Mouse (Mus musculus) stomach, embryonic 14.5 days (tissue): Measurements from ENCODE around the gene Prph2. TPM values are rescaled to one million over a fixed set of nuclear protein-coding genes. Genes with fewer than 3 reads are reported as not detected.

Experiments
- ATAC-seq: fragments of 200-750 bp; cut with Nextera tagmentation; 2 replicates; pipeline ENCODE4 v1.8.0; 2017; ENCODE audit warnings: low read depth, moderate TSS enrichment; ENCODE audit not compliant: insufficient number of reproducible peaks, insufficient read depth, low FRiP score
- H3K27ac ChIP-seq: fragments of 300-500 bp; sonication (generic); 2 replicates; pipeline ENCODE4 v1.5.1; 2014; ENCODE audit warnings: mild to moderate bottlenecking, low read length, moderate library complexity, mixed read lengths
- H3K27me3 ChIP-seq: fragments of 300-500 bp; sonication (generic); 2 replicates; pipeline ENCODE4 v1.6.1; 2014; ENCODE audit warnings: low read length, control low read depth, mixed read lengths; ENCODE audit not compliant: control insufficient read depth, insufficient read depth
- H3K36me3 ChIP-seq: fragments of 300-500 bp; sonication (generic); 2 replicates; pipeline ENCODE4 v1.6.1; 2014; ENCODE audit warnings: mild to moderate bottlenecking, control low read depth, low read length, moderate library complexity, mixed read lengths; ENCODE audit not compliant: control insufficient read depth, insufficient read depth
- H3K4me1 ChIP-seq: fragments of 300-500 bp; sonication (generic); 2 replicates; pipeline ENCODE4 v1.6.1; 2014; ENCODE audit warnings: low read length, control low read depth, mixed read lengths; ENCODE audit not compliant: control insufficient read depth, insufficient read depth
- H3K4me2 ChIP-seq: fragments of 300-500 bp; sonication (generic); replicated peaks from 2 replicates; pipeline ENCODE4 v1.6.1; 2014; ENCODE audit warnings: low read depth, low read length, control low read depth
- H3K4me3 ChIP-seq: fragments of 300-500 bp; sonication (generic); 2 replicates; pipeline ENCODE4 v1.5.1; 2014; ENCODE audit warnings: low read depth, low read length, control low read depth
- H3K9ac ChIP-seq: fragments of 300-500 bp; sonication (generic); replicated peaks from 2 replicates; pipeline ENCODE4 v1.6.1; 2014; ENCODE audit warnings: low read depth, mild to moderate bottlenecking, control low read depth, low read length, moderate library complexity, mixed read lengths
- H3K9me3 ChIP-seq: fragments of 300-500 bp; sonication (generic); 2 replicates; pipeline ENCODE4 v1.6.1; 2016; ENCODE audit warnings: low read depth, low read length, control low read depth; ENCODE audit not compliant: control insufficient read depth
- WGBS: fragments of 180-500 bp; shearing (Covaris S2); extraction: QIAGEN DNeasy Blood & Tissue Kit; methylation state at CpG from one replicate; pipeline ENCODE4 v1.1.7; 2014; 5-methylcytosine and 5-hydroxymethylcytosine counted together
- polyA plus RNA-seq: library from polyadenylated mRNA; unstranded; fragments of >200 nt; fragmentation: Nextera tagmentation; extraction: Ambion mirVana; gene quantifications from 2 replicates; pipeline ENCODE4 v1.2.1, GENCODE M21; 2014

Prph2 gene
- polyA plus RNA-seq, 1 experiment from 2014 or later, result not detected

- H3K27me3 ChIP-seq, result no peaks in the 10 kb centered on the region
- 0 out of 2 replicates have a peak, but pooled peaks cover 15% of the 10 kb centered on the region for H3K4me1 ChIP-seq
- no peak overlapping the region for H3K4me2 ChIP-seq
- no peaks in the 10 kb centered on the region for H3K9me3 ChIP-seq
- peak overlapping the region; percentile 34; the same call in 1 of the 2 replicates for H3K27ac ChIP-seq
- ATAC-seq, result no peak; the same call in 1 of the 2 replicates
- H3K9ac ChIP-seq, result no peak overlapping the region
- WGBS, result 43% methylated on average over 8 of the region's 8 CpGs
- no peak overlapping the region for H3K4me3 ChIP-seq
- H3K36me3 ChIP-seq, result no peaks in the 10 kb centered on the region
These were observed 33.8 kb upstream of the Prph2 start for GRCm38 (mm10) chr17:46876371-46876950.

GRCm38 (mm10) chr17:46877061-46877460, 33.2 kb upstream of the Prph2 start:
- no peak overlapping the region for H3K4me2 ChIP-seq
- no peak overlapping the region for H3K9ac ChIP-seq
- H3K4me3 ChIP-seq, result no peak overlapping the region
- ATAC-seq, result no peak
- no peaks in the 10 kb centered on the region for H3K9me3 ChIP-seq
- no peaks in the 10 kb centered on the region for H3K27me3 ChIP-seq
- H3K36me3 ChIP-seq, result no peaks in the 10 kb centered on the region
- 75% methylated on average over 5 of the region's 5 CpGs for WGBS
- H3K27ac ChIP-seq, result peak overlapping the region; percentile 34; the same call in 1 of the 2 replicates
- 0 out of 2 replicates have a peak, but pooled peaks cover 15% of the 10 kb centered on the region for H3K4me1 ChIP-seq

GRCm38 (mm10) chr17:46879841-46880311, 30.4 kb upstream of the Prph2 start:
- 0 out of 2 replicates have a peak, but pooled peaks cover 6% of the 10 kb centered on the region for H3K4me1 ChIP-seq
- H3K27ac ChIP-seq, result peak overlapping the region; percentile 22; the same call in 1 of the 2 replicates
- H3K36me3 ChIP-seq, result no peaks in the 10 kb centered on the region
- H3K4me2 ChIP-seq, result no peak overlapping the region
- no peak for ATAC-seq
- no peaks in the 10 kb centered on the region for H3K27me3 ChIP-seq
- 22% methylated on average over 14 of the region's 14 CpGs for WGBS
- no peak overlapping the region for H3K9ac ChIP-seq
- H3K4me3 ChIP-seq, result no peak overlapping the region
- H3K9me3 ChIP-seq, result no peaks in the 10 kb centered on the region

- H3K4me3 ChIP-seq, result no peak overlapping the region
- H3K9ac ChIP-seq, result no peak overlapping the region
- H3K36me3 ChIP-seq, result no peaks in the 10 kb centered on the region
- no peak overlapping the region for H3K4me2 ChIP-seq
- H3K27me3 ChIP-seq, result no peaks in the 10 kb centered on the region
- peak overlapping the region; percentile 22; the same call in 1 of the 2 replicates for H3K27ac ChIP-seq
- 52% methylated on average over 2 of the region's 2 CpGs for WGBS
- no peak for ATAC-seq
- 0 out of 2 replicates have a peak, but pooled peaks cover 6% of the 10 kb centered on the region for H3K4me1 ChIP-seq
- no peaks in the 10 kb centered on the region for H3K9me3 ChIP-seq
These were observed 29.9 kb upstream of the Prph2 start for GRCm38 (mm10) chr17:46880322-46880721.

GRCm38 (mm10) chr17:46881728-46882127, 28.5 kb upstream of the Prph2 start:
- Histone ChIP-seq H3K4me1 (peaks cover 12% of the 10 kb centered on the region), H3K4me2 (no peak overlapping the region), H3K9ac (no peak overlapping the region), H3K4me3 (no peak overlapping the region), H3K36me3 (no peaks in the 10 kb centered on the region), H3K9me3 (no peaks in the 10 kb centered on the region), H3K27me3 (no peaks in the 10 kb centered on the region), H3K27ac (no peak overlapping the region)
- WGBS, result 83% methylated on average over 6 of the region's 6 CpGs
- no peak for ATAC-seq

- WGBS, result 74% methylated on average over 9 of the region's 9 CpGs
- H3K27ac ChIP-seq, result peak overlapping the region; percentile 71
- no peak overlapping the region for H3K4me2 ChIP-seq
- H3K27me3 ChIP-seq, result no peaks in the 10 kb centered on the region
- H3K9me3 ChIP-seq, result no peaks in the 10 kb centered on the region
- H3K4me1 ChIP-seq, result peaks cover 12% of the 10 kb centered on the region
- no peaks in the 10 kb centered on the region for H3K36me3 ChIP-seq
- no peak overlapping the region for H3K4me3 ChIP-seq
- no peak overlapping the region for H3K9ac ChIP-seq
- ATAC-seq, result peak; percentile 66
These were observed 27.2 kb upstream of the Prph2 start for GRCm38 (mm10) chr17:46883107-46883506.

GRCm38 (mm10) chr17:46884766-46885165, 25.5 kb upstream of the Prph2 start:
- peaks cover 11% of the 10 kb centered on the region for H3K4me1 ChIP-seq
- no peak for ATAC-seq

GRCm38 (mm10) chr17:46885218-46885909, 24.9 kb upstream of the Prph2 start:
- Histone ChIP-seq H3K27ac (no peak overlapping the region), H3K27me3 (no peaks in the 10 kb centered on the region), H3K9me3 (no peaks in the 10 kb centered on the region), H3K4me1 (peaks cover 6% of the 10 kb centered on the region), H3K36me3 (no peaks in the 10 kb centered on the region), H3K9ac (no peak overlapping the region), H3K4me2 (no peak overlapping the region), H3K4me3 (no peak overlapping the region)
- WGBS, result 62% methylated on average over 11 of the region's 11 CpGs
- no peak for ATAC-seq

More at GRCm38 (mm10) chr17:46884766-46885165, 25.5 kb upstream of the Prph2 start:
- Histone ChIP-seq H3K9me3 (no peaks in the 10 kb centered on the region), H3K27ac (no peak overlapping the region), H3K27me3 (no peaks in the 10 kb centered on the region), H3K9ac (no peak overlapping the region), H3K4me3 (no peak overlapping the region), H3K4me2 (no peak overlapping the region), H3K36me3 (no peaks in the 10 kb centered on the region)
- 92% methylated on average over 6 of the region's 6 CpGs for WGBS
